Mouse (Mus musculus): ENCODE results near the gene Pigl.

DNA sequence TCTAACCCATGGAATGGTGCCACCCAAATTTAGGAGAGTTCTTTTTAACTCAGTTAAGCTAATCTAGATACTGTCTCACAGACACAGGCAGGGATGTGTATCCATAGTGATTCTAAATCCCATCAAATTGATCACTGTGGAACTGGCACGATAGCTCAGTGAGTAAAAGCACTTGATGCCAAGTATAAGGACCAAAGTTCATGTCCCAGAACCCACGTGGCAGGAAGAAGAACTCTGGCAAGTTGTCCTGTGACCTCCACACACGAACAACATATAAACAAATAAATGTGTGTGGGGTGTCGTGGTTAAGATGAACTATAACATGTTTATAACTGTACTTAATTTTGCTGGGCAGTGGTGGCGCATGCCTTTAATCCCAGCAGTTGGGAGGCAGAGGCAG is 21.3 kb downstream of the Pigl start:
- TF ChIP-seq POLR2A (IDR thresholded peaks at IDR 0.05; ENCODE audit: insufficient read depth, low read depth, low read length) (no peak), CTCF (IDR thresholded peaks at IDR 0.05) (no peak)

Measured in heart, adult 2 months (tissue).